Mouse (Mus musculus): ENCODE results near the gene Etnk1. TPM values are rescaled to one million over a fixed set of nuclear protein-coding genes. Genes with fewer than 3 reads are reported as not detected.
A peak's percentile ranks its signal among the peaks of the same experiment; 100 is the strongest.
"Not testable (repeated sequence)": the region's sequence is repeated elsewhere in the genome, so short reads cannot be mapped to it uniquely, and the experiment has no call there.

Etnk1 gene
- 100 to 1,000 TPM; 151 to 153 TPM for total RNA-seq (2021)

DNA sequence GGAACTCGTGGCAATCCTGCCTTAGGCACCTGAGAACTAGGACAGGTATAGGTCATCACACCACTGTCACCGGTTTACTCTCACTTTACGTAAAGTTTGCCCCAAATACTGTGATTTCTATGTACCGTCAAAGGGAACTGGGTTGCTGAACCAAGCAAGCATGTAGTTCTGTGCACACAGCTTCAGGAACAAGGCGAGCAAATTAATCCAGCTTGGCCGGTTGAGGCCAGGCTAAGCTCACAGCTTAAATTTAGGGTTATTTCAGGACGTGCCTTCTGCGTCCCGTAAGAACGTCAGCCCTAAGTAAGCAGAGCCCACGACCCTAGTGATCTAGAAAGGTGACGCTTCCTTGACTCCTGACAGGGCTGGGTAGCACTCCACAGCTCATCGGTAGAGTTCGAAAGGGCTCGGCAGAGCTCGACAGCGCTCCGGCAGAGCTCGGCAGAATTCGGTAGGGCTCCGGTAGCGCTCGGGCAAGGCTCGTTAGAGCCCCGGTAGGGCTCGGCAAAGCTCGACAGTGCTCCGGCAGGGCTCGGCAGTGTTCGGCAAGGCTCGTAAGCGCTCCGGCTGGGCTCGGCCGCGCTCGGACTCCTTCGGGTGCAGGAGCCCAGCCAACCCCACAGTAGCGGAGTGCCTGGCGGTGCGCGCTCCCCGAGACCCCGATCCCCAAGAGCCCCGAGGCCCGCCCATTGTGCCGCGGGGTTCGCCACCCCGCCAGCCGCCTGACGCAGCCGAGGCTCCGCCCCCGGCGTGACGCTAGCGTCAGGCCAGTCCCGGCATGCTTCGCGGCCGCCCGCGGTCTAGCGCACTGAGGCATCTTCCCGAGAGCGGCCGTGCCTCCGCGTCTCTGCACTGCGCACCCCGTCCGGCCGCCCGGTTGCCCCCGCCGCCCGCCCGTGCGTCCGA lies at the start of gene Etnk1:
Gene Etnk1, plus strand, starts transcription at position 770 of the 906 bp plus-strand sequence.
- intact Hi-C loops (cut with DNase I), result loop anchor here (5.0 kb wide), 1 partner anchor 59 kb away; no protein-coding TSS in a partner anchor
- peak; percentile 97 for DNase-seq (ENCODE audit: extremely low spot score in 1 of 2, low spot score in 2 of 2)

DNA sequence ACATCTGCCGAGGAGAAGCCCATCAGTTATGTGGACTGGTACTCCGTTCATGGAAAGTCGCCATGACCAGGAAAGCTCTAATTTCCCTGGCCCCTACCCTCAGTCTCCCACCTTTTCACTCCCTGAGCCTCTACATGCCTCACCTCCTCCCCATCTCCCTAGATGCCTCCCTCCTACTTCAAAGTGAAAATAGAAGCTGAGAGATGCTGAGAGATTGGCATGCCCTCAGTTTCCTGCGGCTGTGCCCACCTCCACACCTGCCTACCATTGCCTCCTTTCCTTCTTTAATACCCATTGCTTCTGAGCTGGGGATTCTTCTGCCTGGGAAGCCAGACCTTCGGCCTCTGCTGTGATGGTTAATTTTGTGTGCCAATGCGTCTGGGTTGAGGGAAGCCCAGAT lies 47.7 kb upstream of the Etnk1 start:
- intact Hi-C loops (cut with DNase I), result no loop called here
- no peak for DNase-seq (ENCODE audit: extremely low spot score in 1 of 2, low spot score in 2 of 2)

DNA sequence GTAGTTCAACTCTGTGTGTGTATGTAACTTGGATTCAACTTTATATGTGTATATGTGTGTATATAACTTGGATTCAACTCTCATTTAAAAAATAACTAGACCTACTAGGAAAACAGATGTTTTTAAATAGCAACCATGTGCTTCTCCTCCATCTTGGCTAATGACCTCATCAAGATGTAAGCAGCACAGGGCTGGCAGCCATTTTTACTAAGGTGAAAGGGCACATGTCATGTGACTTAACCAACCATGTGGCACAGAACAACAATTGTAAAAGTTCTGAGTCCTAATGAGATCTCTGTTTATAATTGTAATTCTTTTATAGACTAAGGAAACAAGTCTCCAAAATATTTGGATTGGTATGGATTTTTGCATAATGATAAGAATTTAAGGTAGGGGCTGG lies 41.3 kb upstream of the Etnk1 start:
- intact Hi-C loops (cut with DNase I), result no loop called here
- DNase-seq (ENCODE audit: extremely low spot score in 1 of 2, low spot score in 2 of 2), result no peak

DNA sequence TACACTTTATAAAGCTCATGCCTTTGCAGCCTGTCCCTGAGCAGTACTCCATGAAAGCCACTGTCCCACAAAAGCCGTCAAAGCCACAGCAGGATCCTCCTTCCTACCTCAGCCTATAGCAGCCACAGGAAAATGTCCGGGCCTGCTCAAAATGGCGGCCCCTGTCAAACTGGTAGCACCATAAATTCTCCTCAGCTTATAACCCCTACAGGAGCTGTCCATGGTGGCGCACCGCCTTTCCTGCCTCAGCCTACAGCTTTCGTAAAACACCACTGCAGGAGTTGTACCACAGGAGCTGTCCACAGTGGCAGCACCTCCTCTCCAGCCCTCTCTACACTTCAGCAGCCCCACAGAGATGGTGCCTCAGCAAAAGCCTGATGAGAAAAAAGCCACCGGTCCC lies 37.6 kb upstream of the Etnk1 start:
- intact Hi-C loops (cut with DNase I), result no loop called here
- no peak for DNase-seq (ENCODE audit: extremely low spot score in 1 of 2, low spot score in 2 of 2)

DNA sequence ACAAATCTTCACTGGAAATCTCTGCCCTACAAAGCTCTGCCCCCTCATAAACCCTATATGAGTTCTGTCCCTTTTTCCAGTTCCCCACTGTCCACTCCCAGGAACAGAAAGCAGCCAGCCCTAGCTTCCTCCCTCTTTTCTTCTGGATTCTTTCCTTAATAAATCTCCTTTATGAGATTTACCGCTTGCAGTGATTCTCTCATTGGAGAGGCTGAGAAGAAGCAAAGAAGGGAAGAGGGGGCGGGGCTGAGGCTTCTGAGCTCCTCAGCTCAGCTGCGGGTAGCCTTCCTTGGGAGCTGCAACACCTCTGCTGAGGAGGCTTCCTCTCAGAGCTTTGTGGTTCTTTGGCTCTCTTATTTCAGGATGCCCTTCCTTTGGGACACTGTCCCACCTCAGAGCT lies 37.1 kb upstream of the Etnk1 start:
- DNase-seq (ENCODE audit: extremely low spot score in 1 of 2, low spot score in 2 of 2), result no peak
- intact Hi-C loops (cut with DNase I), result no loop called here

DNA sequence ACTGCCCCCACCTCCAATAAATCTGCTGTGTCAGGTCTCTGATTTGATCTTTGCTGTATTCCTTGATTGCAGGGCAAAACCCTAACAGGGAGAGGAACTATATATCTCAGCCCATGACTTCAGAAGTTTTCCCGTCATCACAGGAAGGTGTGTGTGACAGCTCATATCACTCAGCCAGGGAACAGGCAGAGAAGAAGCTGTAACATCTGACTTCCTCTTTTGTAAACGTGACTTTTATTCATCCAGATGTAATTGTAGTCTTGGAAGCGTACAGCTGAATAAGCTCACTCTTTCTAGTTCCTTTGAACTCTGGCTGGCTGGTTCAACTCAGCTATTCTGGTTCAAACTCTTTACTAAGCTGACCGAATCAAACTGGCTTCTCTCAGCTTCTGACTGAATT lies 36.6 kb upstream of the Etnk1 start:
- intact Hi-C loops (cut with DNase I), result no loop called here

DNA sequence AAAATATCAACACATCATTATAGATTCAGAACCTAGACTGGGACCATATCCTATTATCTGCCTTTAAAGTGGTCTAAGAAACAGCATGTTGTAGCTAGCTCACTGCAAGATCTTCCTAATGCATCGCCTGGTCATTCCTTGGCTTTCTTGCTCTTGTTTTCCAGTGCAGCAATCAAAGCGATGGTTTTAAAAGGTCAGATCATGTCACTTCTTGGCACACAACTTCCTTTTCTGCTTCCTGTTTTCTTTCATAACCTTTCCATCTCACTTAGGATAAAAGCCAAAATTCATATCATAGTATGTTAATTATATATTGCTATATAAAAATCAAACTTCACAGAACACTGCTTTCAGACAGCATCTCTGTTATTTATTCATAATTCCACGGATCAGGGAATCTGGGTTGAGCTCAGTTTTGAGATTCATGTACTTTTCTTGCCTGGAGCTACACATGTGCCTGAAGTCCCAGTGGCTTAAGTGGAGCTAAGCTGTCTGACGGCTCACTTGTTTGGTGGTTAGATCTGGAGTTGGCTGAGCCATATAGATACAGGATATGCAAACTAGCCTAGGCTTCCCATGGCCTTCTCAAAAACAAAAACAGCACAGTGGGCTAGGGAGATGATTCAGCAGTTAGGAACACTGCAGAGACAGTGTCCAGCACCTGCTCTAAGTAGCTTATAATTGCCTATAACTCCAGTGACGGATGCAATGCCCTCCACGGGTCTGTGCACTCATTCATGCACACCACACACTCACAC lies 34.9 kb upstream of the Etnk1 start:
- DNase-seq (ENCODE audit: extremely low spot score in 1 of 2, low spot score in 2 of 2), result no peak
- intact Hi-C loops (cut with DNase I), result no loop called here

More for the DNA sequence above, 36.6 kb upstream of the Etnk1 start:
- no peak for DNase-seq (ENCODE audit: extremely low spot score in 1 of 2, low spot score in 2 of 2)

DNA sequence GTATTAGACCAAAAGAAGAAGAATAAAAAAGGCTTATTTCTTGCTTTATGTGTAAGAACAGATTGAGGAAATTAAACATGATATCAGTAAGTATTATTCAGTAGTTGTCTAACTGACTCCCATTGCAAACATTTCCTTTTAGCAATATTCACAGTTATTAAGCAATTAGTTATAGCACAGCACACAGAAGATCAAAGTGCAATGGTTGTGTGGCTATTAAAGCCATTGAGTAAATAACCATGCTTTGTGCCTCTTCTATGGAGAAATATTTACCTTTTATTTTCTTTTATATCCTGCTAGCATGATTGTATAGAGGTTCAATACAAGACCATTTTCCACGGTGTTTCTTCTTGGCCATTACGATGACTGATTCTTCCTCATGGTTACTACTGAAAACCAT lies 33.9 kb upstream of the Etnk1 start:
- intact Hi-C loops (cut with DNase I), result no loop called here
- DNase-seq (ENCODE audit: extremely low spot score in 1 of 2, low spot score in 2 of 2), result no peak

DNA sequence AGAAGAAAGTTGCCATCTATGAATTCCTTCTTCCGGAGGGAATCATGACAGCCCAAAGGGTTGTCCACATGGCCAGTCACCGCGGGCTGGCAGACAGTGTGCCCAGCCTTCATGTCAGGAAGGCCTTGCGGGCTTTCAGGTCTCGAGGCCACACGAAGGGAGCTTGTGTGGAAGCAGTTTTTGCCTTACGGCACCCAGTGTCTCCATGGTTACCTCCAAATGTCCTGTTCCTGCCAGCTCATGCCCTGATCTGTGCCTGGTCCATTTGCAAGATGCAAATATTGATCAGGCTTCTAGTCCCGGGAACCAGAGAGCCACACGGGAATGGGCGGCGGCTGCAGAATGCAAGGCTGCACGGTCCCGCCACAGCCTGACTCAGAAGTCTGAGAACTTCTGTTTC lies 31.9 kb upstream of the Etnk1 start:
- no peak for DNase-seq (ENCODE audit: extremely low spot score in 1 of 2, low spot score in 2 of 2)
- intact Hi-C loops (cut with DNase I), result no loop called here

DNA sequence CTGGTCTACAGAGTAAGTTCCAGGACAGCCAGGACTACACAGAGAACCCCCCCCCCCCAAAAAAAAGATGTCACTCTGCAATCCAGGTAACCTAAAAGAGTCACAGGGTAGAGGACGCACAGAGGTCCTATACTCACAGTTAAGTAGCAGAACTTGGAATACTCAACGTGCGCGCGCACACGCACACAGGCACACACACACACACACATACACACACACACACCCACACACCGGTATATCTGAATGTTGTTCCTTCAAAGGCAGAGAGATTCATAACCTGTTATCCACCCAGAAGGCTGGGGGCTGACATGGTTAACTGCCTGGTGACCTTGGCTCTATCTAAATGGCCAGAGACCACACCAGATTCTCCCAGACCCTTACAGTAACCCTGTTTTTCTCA lies 30.3 kb upstream of the Etnk1 start:
- no peak for DNase-seq (ENCODE audit: extremely low spot score in 1 of 2, low spot score in 2 of 2)
- intact Hi-C loops (cut with DNase I), result no loop called here

DNA sequence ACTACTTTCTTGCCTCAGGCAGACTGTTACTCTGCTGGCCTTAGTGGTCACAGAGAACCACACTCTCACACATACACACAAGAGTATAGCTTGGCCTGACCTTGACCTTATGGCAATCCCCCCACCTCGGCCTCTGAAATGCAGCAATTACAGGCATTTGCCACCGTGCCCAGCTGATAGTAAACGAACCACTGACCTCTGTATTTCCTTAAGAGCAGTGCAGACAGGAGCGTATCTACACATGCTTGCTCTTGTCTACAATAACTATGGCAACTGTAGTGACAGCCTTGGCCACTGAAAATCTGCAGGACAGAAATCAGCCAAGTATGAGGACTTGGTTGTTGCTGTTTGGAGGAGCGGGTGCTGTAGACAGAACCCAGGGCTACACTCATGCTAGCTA lies 29.7 kb upstream of the Etnk1 start:
- intact Hi-C loops (cut with DNase I), result no loop called here
- no peak for DNase-seq (ENCODE audit: extremely low spot score in 1 of 2, low spot score in 2 of 2)

DNA sequence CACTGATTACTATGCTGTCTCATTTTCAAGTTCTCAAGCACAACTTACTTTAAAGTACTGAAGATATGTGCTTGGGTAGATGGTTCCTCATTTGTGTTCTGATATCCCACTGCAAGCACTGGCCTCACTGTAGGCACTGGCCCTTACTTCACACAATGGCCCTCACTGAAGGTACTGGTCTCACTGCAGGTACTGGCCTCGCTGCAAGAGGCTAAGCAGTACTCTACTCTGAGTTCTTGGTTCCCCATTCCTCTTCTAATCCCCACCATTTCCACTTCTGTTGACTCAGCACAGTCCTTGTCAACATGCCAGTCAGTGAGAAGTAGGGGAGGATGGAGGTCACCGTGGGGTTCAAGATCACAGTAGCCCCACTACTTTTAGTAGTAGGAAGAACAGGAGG lies 27.6 kb upstream of the Etnk1 start:
- intact Hi-C loops (cut with DNase I), result no loop called here
- no peak for DNase-seq (ENCODE audit: extremely low spot score in 1 of 2, low spot score in 2 of 2)

DNA sequence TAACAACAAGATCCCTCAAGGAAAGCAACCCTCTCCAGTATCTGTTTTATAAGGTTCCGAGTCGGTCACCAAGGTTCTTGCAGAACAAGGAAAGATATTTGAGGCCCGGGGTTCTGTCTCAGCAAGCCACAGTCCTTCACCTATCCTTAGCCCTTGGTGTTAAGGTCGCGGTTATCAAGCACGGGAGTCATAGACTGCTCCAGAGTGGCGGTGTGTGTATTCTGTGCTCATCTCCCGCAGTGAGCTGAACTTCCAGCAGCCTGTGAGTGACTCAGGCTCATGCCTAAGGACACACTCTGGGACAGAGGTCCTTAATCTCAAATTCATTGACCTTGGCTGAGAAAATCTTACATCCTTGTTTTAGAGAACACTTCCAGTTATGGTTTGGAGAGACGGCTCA lies 26.1 kb upstream of the Etnk1 start:
- intact Hi-C loops (cut with DNase I), result no loop called here
- no peak for DNase-seq (ENCODE audit: extremely low spot score in 1 of 2, low spot score in 2 of 2)

DNA sequence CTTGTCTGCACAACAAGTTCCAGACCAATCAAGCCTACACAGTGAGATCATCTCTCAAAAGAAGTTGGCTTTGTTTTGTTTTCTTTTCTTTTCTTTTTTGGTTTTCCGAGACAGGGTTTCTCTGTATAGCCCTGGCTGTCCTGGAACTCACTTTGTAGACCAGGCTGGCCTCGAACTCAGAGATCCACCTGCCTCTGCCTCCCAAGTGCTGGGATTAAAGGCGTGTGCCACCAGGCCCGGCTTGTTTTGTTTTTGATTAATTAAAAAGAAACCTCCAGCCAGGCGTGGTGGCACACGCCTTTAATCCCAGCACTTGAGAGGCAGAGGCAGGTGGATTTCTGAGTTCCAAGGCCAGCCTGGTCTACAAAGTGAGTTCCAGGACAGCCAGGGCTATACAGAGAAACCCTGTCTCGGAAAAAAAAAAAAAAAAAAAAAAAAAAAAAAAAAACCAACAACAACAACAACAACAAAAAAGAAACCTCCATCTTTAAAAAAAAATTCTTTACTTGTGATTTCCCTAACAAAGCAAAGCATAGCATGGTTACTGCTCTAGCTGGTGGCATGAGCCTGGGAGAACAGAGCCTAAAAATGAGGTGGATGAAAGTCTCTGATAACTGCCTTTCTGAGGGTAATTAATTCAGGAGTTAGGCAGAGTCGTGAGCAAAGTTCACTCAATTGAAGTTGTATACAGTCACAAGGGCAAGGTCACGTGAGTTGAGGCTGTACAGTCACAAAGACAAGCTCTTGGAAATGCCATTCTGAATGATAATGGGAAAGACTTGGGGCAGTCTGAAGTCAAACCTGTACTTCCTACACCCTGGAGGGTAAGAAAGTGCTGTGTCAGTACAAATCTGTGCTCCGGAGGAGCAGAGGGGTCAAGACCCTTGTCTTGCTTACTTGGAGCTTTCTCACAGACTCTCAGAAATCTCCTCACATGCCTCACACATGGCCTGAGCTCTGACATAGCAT lies 25.1 kb upstream of the Etnk1 start:
- DNase-seq (ENCODE audit: extremely low spot score in 1 of 2, low spot score in 2 of 2); intact Hi-C loops (cut with DNase I): not testable (repeated sequence)

DNA sequence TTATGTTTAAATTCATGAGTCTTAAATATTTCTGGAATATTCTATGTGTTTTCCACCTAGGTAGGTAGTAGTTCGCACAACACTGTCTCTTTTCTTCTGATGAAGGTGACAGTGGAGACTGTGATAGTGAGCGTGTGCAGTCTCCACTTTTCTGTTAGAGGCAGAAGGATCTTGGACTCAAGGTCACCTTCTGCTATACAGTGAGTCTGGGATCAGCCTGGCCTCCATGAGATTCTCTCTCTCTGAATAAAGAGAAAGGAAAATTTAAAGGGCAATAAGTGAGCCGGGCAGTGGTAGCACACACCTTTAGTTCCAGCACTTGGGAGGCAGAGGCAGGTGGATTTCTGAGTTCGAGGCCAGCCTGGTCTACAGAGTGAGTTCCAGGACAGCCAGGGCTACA lies 24.2 kb upstream of the Etnk1 start:
- intact Hi-C loops (cut with DNase I), result no loop called here
- no peak for DNase-seq (ENCODE audit: extremely low spot score in 1 of 2, low spot score in 2 of 2)

DNA sequence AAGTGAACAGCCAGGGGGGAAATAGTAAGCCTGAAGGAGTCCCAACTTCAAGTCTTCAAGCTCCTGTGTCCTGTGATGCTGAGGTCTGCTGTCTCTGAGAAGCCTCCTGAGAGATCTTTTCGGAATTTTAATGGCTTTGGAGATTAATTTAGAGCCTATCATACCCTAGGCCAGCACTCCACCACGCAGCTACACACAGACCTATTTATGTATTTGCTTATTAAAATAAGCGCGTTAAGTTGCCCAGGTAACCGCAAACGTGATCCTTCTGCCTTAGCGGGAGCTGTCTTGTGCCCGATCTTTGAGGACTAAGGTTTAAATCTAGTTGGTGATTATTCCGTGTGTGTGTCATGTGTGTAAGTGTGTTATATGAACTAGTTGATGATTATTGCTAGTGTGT lies 23.7 kb upstream of the Etnk1 start:
- intact Hi-C loops (cut with DNase I), result no loop called here
- DNase-seq (ENCODE audit: extremely low spot score in 1 of 2, low spot score in 2 of 2), result no peak

DNA sequence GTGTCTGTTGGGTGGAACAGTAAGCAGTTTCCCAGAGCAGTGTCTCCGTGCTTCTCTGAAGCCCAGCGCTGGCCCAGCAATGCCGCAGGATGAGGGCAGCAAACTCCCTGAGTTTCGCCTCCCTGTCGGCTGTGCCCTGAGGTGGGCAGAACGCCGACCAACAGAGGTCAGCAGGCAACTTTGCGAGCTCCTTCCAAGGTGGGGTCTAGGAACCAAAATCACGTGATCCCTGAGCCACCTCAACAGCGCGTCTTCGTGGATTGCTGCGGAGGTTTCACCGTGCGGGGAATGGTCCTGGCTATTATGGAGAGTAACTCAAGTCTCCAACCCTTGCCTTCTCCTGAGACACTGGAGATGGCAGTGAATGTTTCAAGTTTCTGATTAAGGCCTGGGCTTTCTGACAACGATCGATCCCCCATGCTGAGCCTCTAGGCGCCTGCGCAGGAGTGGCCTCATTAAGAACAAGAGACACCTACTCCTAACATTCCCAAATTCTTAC lies 23.2 kb upstream of the Etnk1 start:
- DNase-seq (ENCODE audit: extremely low spot score in 1 of 2, low spot score in 2 of 2), result peak in 1 of 2 experiments; percentile 36
- intact Hi-C loops (cut with DNase I), result no loop called here

DNA sequence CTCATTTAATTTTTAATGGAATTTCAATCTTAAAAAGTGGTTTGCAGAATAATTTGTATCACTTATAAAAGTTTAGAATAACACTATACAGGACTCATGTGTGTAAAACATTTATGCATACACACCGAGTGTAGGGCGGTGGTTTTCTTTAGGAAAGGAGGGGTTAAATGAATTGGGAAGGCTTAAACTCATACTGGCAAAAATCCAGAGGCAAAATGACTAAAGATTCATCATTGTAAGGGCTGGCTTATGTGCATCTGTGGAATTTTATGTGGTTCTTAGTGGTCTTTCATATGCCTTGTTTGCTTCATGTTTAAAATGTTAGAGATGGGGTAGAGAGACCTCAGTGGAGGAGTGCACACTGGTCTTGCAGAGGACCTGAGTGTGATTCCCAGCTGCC lies 22.5 kb upstream of the Etnk1 start:
- no peak for DNase-seq (ENCODE audit: extremely low spot score in 1 of 2, low spot score in 2 of 2)
- intact Hi-C loops (cut with DNase I), result no loop called here

DNA sequence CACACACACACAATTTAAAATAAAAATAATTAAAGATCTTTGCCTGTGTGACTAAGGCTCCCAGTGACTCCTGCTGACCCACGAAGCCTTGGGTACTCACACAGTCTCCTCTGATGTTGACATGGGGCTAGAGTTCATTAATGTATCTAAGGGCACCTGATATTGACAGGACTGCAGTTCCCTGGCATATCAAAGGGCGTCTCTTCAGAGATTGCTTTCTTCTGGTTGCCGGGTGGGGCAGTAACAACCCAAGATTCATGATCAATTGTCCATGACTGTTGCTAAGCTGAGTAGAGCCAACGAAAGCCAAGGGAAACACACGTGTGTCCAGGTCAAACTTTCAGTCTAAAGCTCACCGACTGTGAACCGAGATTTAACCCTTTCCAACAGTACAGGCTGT lies 22.0 kb upstream of the Etnk1 start:
- intact Hi-C loops (cut with DNase I), result no loop called here

More for the DNA sequence above, 22.0 kb upstream of the Etnk1 start:
- no peak for DNase-seq (ENCODE audit: extremely low spot score in 1 of 2, low spot score in 2 of 2)
